Mouse (Mus musculus): Measurements from ENCODE around the gene 4930455H04Rik. TPM values are rescaled to one million over a fixed set of nuclear protein-coding genes. Genes with fewer than 3 reads are reported as not detected.

4930455H04Rik gene
- polyA plus RNA-seq (2012; rRNA removed), result not detected in 2 replicates

GRCm38 (mm10) chr3:116967967-116968366 lies at the start of gene 4930455H04Rik:
4930455H04Rik (plus strand) TSS chr3:116968267.

DNA sequence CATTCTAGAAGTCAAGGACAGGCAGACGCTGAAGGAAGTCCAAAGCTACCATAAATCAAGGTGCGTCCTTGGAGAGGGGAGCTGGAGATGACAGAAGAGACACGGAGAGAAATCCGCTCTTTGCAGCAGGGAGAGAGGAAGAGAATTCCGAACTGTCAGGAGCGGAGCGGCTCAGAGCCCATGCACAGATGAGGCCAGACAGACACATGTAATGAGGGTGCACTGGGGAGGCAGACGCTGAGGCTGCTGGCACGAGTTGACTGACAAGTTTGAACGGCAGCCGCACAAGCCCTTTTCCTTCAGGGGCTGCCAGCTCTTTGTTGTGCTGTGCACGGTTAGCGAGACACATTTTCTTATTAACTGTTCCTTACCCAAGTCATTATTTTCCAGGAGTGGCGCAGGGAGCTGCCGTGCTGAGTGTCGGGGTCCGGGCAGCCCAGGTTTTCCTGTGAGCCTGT lies 502 bp downstream of the 4930455H04Rik start, which contains the start of gene Palmd:
Gene Palmd (minus strand): TSS at position 448 of the 458 bp plus-strand sequence.

Other genes starting within 250 kb of the 4930455H04Rik start
- gene Agl, start 160.1 kb upstream of the 4930455H04Rik start, polyA plus RNA-seq (2012; rRNA removed), result 5.9 and 6.3 TPM in 2 replicates
- gene Frrs1, start 108.8 kb upstream of the 4930455H04Rik start, polyA plus RNA-seq (2012; rRNA removed), result 25.6 and 41.6 TPM in 2 replicates
- gene Palmd, start 720 bp downstream of the 4930455H04Rik start, polyA plus RNA-seq (2012; rRNA removed), result 0.69 and 0.83 TPM in 2 replicates